Mouse (Mus musculus) intestine, postnatal 0 days (tissue): ENCODE measurements around the gene Adcy10. TPM values are rescaled to one million over a fixed set of nuclear protein-coding genes. Genes with fewer than 3 reads are reported as not detected.

Experiments
- ATAC-seq: fragments of 200-750 bp; cut with Nextera tagmentation; 2 replicates; pipeline ENCODE4 v1.8.0; 2017; ENCODE audit warnings: mild to moderate bottlenecking, moderate TSS enrichment, moderate library complexity
- H3K27ac ChIP-seq: fragments of 300-500 bp; sonication (generic); 2 replicates; pipeline ENCODE4 v1.5.1; 2014; ENCODE audit warnings: mild to moderate bottlenecking, low read depth, low read length, moderate library complexity
- H3K27me3 ChIP-seq: fragments of 300-500 bp; sonication (generic); replicated peaks from 2 replicates; pipeline ENCODE4 v1.6.1; 2014; ENCODE audit warnings: low read length, mixed read lengths; ENCODE audit not compliant: control insufficient read depth, insufficient read depth
- H3K36me3 ChIP-seq: fragments of 300-500 bp; sonication (generic); 2 replicates; pipeline ENCODE4 v1.6.1; 2014; ENCODE audit warnings: mild to moderate bottlenecking, moderate library complexity; ENCODE audit not compliant: control insufficient read depth, insufficient read depth
- H3K4me1 ChIP-seq: fragments of 300-500 bp; sonication (generic); replicated peaks from 2 replicates; pipeline ENCODE4 v1.6.1; 2014; ENCODE audit warnings: antibody characterized with exemption, low read length, mixed read lengths; ENCODE audit not compliant: control insufficient read depth, insufficient read depth
- H3K4me2 ChIP-seq: fragments of 300-500 bp; sonication (generic); replicated peaks from 2 replicates; pipeline ENCODE4 v1.6.1; 2014; ENCODE audit warnings: low read depth, mild to moderate bottlenecking, moderate library complexity
- H3K4me3 ChIP-seq: fragments of 300-500 bp; sonication (generic); 2 replicates; pipeline ENCODE4 v1.5.1; 2014; ENCODE audit warnings: low read depth, low read length
- H3K9ac ChIP-seq: fragments of 300-500 bp; sonication (generic); 2 replicates; pipeline ENCODE4 v1.6.1; 2014; ENCODE audit warnings: mild to moderate bottlenecking, low read depth, low read length
- H3K9me3 ChIP-seq: fragments of 300-500 bp; sonication (generic); 2 replicates; pipeline ENCODE4 v1.6.1; 2016; ENCODE audit warnings: mixed run types; ENCODE audit not compliant: control insufficient read depth
- CTCF ChIP-seq: sonication (generic); IDR thresholded peaks from 2 replicates; pipeline ENCODE4 v1.5.1; 2016; ENCODE audit warnings: low read depth, mild to moderate bottlenecking, control low read depth, antibody characterized with exemption, moderate library complexity
- WGBS: fragments of 180-500 bp; shearing (Covaris S2); extraction: QIAGEN DNeasy Blood & Tissue Kit; methylation state at CpG from one replicate; pipeline ENCODE4 v1.1.7; 2014; 5-methylcytosine and 5-hydroxymethylcytosine counted together
- polyA plus RNA-seq: library from polyadenylated mRNA; unstranded; fragments of >200 nt; fragmentation: Nextera tagmentation; extraction: Ambion mirVana; gene quantifications from 2 replicates; pipeline ENCODE4 v1.2.1, GENCODE M21; 2015

Gene Adcy10
- polyA plus RNA-seq, 1 experiment from 2014 or later = not detected

DNA sequence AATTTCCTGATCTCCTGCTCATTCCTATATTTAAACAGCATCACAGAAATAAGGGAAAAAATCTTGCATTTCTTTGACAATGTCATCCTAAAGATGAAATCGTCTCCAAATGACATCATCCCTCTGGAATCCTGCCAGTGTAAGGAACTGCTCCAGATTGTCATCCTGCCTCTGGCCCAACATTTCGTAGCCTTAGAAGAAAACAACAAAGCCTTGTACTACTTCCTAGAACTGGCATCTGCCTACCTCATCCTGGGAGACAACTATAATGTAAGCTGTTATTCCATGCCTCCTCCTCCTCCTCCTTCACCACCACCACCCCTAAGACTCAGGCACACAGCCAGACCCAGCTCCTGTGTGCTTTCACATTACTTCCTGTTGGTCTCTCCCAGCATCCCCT, 71.7 kb downstream of the Adcy10 start:
- no peaks in the 10 kb centered on the region for H3K9me3 ChIP-seq

DNA sequence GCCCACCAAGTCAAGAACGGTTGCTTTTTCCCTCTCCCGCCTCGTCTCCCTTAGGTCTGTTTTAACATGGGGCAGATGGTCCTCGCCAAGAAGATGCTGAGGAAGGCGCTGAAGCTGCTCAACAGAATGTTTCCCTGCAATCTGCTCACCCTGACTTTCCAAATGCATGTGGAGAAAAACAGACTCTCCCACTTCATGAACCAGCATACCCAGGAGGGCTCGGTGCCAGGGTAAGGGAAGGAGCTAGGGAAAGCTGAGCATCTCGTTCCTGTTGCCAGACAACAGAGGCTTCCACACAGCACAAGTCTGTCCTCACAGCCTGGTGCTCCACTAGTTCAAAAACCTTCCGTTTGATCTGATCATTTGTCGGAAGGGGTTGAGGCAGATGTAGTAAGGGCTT, 74.1 kb downstream of the Adcy10 start:
- no peaks in the 10 kb centered on the region for H3K4me1 ChIP-seq
- H3K27ac ChIP-seq = no peak overlapping the region
- no peaks in the 10 kb centered on the region for H3K27me3 ChIP-seq
- H3K4me3 ChIP-seq = no peak overlapping the region
- no peak for ATAC-seq
- H3K9ac ChIP-seq = no peak overlapping the region
- H3K4me2 ChIP-seq = no peak overlapping the region
- TF ChIP-seq CTCF = no peak
- no peaks in the 10 kb centered on the region for H3K9me3 ChIP-seq
- no peaks in the 10 kb centered on the region for H3K36me3 ChIP-seq
- WGBS = 83% methylated on average over 9 of the region's 9 CpGs

More for the DNA sequence above, 71.7 kb downstream of the Adcy10 start:
- no peaks in the 10 kb centered on the region for H3K4me1 ChIP-seq
- H3K4me3 ChIP-seq = no peak overlapping the region
- no peaks in the 10 kb centered on the region for H3K27me3 ChIP-seq
- H3K9ac ChIP-seq = no peak overlapping the region
- no peak for TF ChIP-seq CTCF
- H3K27ac ChIP-seq = no peak overlapping the region
- no peak for ATAC-seq
- H3K4me2 ChIP-seq = no peak overlapping the region
- H3K36me3 ChIP-seq = no peaks in the 10 kb centered on the region
- 39% methylated on average over 2 of the region's 2 CpGs for WGBS

DNA sequence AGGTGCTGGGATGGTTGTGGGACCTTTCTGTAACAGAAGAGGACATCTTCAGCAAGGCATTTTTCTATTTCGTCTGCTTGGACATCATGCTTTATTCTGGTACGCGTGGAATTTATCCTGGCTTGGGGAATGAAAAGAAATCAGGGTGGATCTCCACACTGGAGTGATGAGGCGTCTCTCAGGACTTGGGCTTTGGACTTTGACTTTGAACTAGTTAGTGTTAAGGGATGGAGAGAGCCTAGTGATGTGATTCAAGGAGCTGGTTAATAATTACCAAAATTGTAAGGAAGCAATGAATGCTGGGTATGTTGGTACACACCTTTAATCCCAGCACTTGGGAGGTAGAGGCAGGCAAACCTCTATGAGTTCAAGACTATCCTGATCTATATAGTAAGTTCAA, 80.3 kb downstream of the Adcy10 start:
- H3K9ac ChIP-seq = no peak overlapping the region
- H3K9me3 ChIP-seq = no peaks in the 10 kb centered on the region
- H3K4me2 ChIP-seq = no peak overlapping the region
- no peaks in the 10 kb centered on the region for H3K4me1 ChIP-seq
- no peak for ATAC-seq
- H3K4me3 ChIP-seq = no peak overlapping the region
- H3K36me3 ChIP-seq = no peaks in the 10 kb centered on the region
- 78% methylated on average over 4 of the region's 4 CpGs for WGBS
- no peak for TF ChIP-seq CTCF
- H3K27me3 ChIP-seq = no peaks in the 10 kb centered on the region
- H3K27ac ChIP-seq = no peak overlapping the region

DNA sequence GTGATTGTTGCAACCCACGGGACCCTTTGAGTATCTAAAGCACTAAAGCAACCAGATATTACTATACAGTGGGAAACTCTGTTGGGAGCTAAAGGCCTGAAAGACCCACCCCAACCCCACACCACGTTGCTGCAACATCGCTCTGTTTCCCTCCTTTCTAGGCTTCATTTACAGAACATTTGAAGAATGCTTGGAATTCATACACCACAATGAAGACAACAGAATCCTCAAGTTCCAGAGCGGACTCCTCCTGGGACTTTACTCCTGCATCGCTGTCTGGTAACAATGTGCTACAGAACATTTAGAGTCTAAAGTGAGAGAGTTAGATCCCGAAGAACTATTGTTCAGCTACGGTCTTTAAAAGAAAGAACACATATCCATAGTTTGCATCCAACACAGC, 82.5 kb downstream of the Adcy10 start:
- 76% methylated on average over 7 of the region's 7 CpGs for WGBS
- no peak overlapping the region for H3K4me3 ChIP-seq
- H3K27ac ChIP-seq = no peak overlapping the region
- no peak overlapping the region for H3K9ac ChIP-seq
- no peaks in the 10 kb centered on the region for H3K27me3 ChIP-seq
- no peaks in the 10 kb centered on the region for H3K4me1 ChIP-seq
- no peak for ATAC-seq
- H3K36me3 ChIP-seq = no peaks in the 10 kb centered on the region
- H3K4me2 ChIP-seq = no peak overlapping the region
- H3K9me3 ChIP-seq = no peaks in the 10 kb centered on the region
- no peak for TF ChIP-seq CTCF

DNA sequence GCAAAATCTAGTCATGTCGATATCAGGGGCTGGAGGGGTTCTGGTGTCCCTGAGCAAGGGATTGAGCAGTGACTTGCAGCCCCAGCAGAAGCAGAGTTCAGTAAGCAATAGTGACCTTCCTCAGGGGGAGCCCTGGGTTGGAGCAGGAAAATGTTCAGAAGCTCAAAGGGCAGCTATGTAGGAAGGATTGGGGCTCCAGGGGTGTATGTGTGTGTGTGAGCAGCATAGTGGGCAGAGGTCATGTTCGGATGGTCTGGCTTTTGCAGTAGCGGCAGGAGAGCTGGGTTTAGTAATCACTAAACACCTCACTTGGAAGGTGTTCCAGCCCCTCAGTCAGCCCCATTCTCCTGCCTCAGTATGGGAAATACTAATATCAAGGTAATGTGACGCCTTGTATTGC, 91.0 kb downstream of the Adcy10 start:
- WGBS = 60% methylated on average over 4 of the region's 4 CpGs
- Histone ChIP-seq H3K9me3 (no peaks in the 10 kb centered on the region), H3K9ac (no peak overlapping the region), H3K4me3 (no peak overlapping the region), H3K36me3 (no peaks in the 10 kb centered on the region), H3K27ac (no peak overlapping the region), H3K27me3 (no peaks in the 10 kb centered on the region), H3K4me1 (no peaks in the 10 kb centered on the region), H3K4me2 (no peak overlapping the region)
- peak; percentile 53; the same call in 1 of the 2 replicates for ATAC-seq
- TF ChIP-seq CTCF = no peak

DNA sequence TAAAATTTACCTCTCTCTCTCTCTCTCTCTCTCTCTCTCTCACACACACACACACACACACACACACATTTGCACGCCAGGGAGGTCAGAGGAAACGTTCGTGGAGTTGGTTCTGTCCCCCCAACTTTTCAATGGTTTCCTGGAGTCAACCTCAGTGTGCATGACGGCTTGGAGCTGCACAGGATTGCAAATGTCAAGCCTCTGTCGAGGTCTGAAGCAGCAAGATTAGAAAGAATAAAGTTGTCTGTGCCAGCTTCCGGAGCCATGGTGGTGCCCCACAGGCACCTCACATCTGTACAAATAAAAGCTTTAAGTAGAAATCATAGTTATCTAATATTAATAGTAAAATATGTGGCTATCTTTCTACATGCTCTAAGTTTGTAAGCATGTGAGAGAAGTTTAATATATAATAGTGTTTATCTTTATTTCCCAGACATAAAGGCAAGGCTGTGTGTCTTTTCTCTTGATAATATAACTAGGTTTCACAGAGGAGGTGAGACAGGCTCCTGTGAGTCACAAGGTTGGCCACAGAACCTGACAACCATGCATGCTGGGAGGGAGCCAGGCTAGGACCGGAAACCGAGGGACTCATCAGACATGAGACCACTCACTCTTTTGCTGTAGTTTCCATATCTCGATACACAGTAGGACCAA, 91.6 kb downstream of the Adcy10 start:
- Histone ChIP-seq H3K4me2 (no peak overlapping the region), H3K36me3 (no peaks in the 10 kb centered on the region), H3K9ac (no peak overlapping the region), H3K27me3 (no peaks in the 10 kb centered on the region), H3K4me3 (no peak overlapping the region), H3K9me3 (no peaks in the 10 kb centered on the region), H3K4me1 (no peaks in the 10 kb centered on the region), H3K27ac (no peak overlapping the region)
- WGBS = 70% methylated on average over 9 of the region's 9 CpGs
- no peak for ATAC-seq
- TF ChIP-seq CTCF = no peak

DNA sequence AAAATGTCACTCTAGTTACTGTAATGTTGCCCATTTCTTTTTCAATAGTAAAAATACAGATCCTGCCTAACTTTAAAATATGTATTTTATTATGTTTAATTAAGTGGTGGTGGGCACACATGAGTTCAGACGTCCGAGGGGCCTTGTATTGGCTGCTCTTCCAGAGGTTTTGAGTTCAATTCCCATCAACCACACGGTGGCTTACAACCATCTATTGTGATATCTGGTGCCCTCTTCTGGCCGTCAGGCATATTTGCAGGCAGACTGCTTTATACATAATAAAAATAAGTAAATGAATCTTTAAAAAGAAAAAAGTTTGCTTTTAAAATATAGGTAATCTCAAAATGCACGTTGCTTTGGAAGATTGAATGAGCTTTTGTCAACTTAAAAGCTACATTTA, 94.3 kb downstream of the Adcy10 start:
- Histone ChIP-seq H3K9ac (no peak overlapping the region), H3K27ac (no peak overlapping the region), H3K9me3 (no peaks in the 10 kb centered on the region), H3K27me3 (no peaks in the 10 kb centered on the region), H3K4me2 (no peak overlapping the region), H3K4me3 (no peak overlapping the region), H3K36me3 (no peaks in the 10 kb centered on the region), H3K4me1 (no peaks in the 10 kb centered on the region)
- TF ChIP-seq CTCF = peak; percentile 61
- 60% methylated on average over 5 of the region's 5 CpGs for WGBS
- no peak for ATAC-seq
